Mouse (Mus musculus) embryo, embryonic 11.5 days (tissue): ENCODE data around the gene Pik3r3.
"Not testable (repeated sequence)": the region's sequence is repeated elsewhere in the genome, so short reads cannot be mapped to it uniquely, and the experiment has no call there.

Experiments
- DNase-seq: peaks from one replicate; pipeline ENCODE4 v3.0.0-alpha.2; 2012; ENCODE audit warnings: low read depth, low spot score

The Pik3r3 gene

DNA sequence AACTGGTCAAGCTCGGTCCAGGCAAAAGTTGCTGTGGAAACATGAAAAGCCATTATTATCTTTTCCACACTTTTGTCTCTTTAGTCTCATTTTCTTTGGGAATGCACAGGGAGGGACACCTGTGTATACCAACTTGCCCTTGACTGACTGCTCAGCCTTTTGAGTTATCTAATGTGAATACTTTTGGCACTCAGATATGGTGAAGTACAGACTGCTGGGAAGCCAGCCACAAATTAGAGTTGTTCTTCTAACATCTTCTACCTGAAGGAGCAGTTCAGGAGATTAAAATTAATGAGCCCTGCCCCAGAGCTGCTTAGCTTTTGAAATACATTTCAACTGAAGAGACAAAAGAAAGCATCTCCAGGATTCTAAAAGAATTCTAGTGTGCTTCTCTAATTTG, 2.4 kb upstream of the Pik3r3 start:
- no peak for DNase-seq

DNA sequence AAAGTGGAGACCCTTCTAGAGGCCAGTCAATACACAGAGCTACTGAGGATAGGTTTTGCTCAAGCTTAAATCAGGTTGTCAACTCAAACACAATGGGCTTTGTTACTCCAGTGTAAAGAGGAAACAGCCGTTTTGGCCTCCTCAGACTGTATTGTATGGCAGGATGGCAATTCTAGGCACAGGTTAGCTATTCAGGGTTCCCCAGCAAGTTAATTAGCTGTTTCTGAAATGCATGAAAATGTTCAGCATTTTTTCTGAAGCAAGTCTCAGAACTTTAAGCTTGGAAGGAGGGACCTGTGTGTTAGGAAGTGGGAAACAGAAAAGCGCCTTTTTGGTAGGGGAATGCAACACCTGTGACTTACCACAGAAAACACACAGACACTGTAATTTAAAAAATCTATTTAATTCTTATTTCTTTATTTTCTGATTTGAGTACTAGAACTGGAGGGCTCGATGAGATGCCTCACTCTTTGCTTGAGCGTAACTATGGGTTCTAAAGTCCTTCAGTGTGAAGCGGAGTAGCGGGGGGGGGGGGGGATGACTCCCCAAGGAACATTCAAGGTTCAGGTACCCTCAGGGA, 1.3 kb upstream of the Pik3r3 start:
- DNase-seq = peak; percentile 13

- no peak for DNase-seq
Observed at GRCm38 (mm10) chr4:116220780-116221139, 658 bp upstream of the Pik3r3 start.

GRCm38 (mm10) chr4:116221996-116222842, 801 bp downstream of the Pik3r3 start:
- peak; percentile 29 for DNase-seq

DNA sequence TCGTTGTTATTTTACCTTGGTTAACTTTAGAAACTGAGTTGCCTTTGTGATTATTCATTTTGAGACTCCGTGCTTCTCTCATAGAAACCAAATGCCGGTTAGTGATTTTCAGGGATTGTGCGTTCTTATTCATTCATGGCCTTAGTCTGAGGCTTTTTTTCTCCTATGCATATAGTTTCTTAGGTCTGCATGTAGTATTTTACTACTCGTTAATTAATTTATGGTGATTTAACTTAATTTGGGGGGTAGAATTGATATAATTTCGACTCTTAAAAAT, 1.4 kb downstream of the Pik3r3 start:
- DNase-seq = no peak

DNA sequence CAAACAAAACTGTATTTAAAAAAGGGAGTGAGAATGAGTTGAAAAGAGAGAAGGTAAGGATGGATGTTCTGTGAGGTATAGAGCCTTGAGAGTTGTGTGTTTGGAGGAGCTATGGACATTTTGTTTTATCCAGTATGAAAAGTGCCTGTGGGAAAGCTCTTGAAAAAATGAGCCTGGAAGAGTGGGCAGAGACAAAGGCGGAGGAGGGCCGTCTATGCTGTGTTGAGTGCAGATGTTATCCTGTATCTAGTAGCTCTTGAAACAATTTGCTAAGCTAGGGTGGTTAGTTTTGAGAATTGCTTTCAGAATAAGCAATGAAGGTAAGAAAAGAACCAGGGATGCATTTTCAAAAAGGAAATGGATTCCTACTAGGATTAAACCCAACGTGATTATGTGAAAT, 22.0 kb downstream of the Pik3r3 start:
- DNase-seq = no peak

DNA sequence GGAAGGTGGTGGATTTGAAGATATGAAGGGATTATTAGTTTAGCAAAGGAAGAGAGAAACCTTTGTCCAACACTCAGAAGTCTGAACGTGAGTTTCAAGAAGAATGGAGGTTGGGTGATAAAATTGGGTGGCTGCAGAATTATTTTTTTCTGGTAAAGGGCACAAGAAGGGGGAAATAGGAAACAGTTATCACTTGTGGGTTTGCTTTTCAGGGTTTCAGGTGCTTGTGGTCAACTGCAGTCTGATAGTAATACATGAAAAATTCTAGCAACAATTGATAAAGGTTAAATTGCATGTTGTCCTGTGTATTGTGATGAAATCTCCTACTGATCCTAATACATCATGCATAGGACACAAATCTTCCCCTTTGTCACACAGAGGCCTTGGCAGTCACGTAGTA, 22.8 kb downstream of the Pik3r3 start:
- no peak for DNase-seq

DNA sequence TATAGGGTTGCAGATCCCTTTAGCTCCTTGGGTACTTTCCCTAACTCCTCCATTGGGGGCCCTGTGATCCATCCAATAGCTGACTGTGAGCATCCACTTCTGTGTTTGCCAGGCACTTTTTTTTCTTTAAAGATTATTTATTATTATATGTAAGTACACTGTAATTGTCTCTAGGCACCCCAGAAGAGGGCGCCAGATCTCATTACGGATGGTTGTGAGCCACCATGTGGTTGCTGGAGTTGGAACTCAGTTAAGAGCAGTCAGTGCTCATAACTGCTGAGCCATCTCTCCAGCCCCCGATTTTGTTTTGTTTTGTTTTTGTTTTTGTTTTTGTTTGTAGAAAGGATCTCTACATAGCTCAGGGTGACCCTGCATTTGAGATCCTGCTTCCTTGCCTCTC, 24.5 kb downstream of the Pik3r3 start:
- DNase-seq = not testable (repeated sequence)

GRCm38 (mm10) chr4:116249986-116250385, 28.6 kb downstream of the Pik3r3 start:
- DNase-seq = no peak

DNA sequence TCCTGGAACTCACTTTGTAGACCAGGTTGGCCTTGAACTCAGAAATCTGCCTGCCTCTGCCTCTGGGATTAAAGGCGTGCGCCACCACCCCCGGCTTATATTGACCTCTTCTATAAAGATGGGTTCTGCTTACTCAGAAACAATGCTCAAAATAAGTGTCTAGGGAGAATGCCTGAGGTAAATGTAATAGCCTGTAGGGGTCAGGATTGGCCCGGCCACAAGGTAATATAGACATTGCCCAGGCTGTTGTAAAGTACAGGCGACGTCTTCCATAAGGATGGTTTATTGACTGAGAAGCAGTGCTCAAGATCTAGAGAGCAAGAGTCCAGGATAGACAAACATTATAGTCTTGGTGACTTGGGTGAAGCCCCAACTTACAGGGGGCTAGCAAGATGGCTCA, 46.8 kb downstream of the Pik3r3 start:
- no peak for DNase-seq

DNA sequence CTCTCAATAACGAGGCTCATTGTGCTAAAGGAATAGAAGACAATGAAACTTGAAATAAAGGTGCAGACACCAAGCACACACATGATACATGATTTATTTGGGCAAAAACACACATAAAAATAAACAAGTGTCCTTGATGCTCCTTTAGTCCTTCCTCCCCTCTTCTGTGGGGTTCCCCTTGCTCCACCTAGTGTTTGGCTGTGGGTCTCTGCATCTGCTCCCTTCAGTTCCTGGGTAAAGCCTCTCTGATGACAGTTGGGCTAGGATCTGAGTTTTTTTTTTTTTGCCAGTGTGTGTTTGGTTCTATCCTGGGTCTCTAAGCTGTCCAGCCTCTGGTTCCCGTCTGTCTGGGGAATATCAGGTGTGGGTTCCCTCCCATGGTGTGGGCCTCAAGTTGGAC, 60.8 kb downstream of the Pik3r3 start:
- DNase-seq = no peak

- DNase-seq = no peak
Observed at GRCm38 (mm10) chr4:116291561-116291960, 70.1 kb downstream of the Pik3r3 start.

DNA sequence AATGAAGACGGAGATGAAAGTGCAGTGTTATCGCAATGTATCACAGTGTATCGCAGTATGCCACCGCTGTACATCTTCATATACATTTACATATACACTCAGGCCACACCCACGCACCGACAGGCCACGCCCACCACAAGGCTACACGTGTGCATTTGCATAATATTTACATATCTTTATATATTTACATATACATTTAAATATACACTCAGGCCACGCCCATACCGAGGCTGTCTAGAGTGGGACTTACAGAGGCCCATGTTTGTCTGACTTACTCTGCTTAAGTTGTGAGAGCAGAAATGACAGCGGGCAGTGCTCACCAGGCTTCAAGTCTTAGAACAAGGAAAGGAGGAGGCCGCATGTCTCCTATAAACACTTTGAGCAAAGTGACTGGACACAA, 71.9 kb downstream of the Pik3r3 start:
- no peak for DNase-seq

GRCm38 (mm10) chr4:116300878-116301355, 79.5 kb downstream of the Pik3r3 start:
- no peak for DNase-seq

GRCm38 (mm10) chr4:116304551-116304950, 83.1 kb downstream of the Pik3r3 start:
- DNase-seq = no peak

GRCm38 (mm10) chr4:116317575-116317974, 96.2 kb downstream of the Pik3r3 start:
- DNase-seq = no peak

DNA sequence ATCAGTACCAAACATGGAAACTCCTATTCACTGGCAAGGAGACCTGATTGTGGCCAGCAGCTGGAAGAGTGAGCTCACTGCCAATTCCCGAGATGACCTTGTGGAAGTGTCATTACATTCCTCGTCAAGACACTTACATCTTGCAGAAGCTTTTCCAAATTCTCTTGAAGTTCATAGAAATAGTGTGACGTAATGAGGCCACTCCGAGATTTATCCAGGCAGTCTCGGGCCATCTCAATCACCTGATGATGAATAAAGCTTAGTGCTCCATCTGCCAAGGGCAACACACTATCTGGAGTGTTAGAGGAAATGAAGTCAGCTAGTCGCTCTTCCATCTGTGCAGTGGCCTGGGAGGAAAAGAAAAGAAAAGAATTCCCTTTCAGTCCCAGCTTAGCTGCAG, 100.7 kb downstream of the Pik3r3 start:
- DNase-seq = no peak

GRCm38 (mm10) chr4:116329256-116329655, 107.8 kb downstream of the Pik3r3 start:
- no peak for DNase-seq

DNA sequence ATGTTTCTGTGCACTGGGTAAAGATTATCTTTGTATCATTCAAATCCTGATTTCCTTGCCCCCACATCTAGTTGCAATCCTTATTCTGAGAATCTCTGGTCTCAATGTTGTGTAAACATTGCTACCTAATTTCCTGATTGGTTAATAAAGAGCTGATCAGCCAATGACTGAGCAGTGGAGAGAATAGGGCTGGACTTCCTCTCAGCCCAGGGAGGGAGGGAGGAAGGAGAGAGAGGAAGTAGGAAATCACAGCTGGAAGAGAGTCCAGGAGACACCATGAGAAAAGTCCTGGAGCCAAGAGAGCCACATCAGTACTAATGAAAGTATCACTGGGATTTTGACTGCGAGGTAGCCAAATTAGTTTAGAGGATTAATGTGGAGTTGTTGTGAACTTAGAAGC, 114.9 kb downstream of the Pik3r3 start:
- no peak for DNase-seq

DNA sequence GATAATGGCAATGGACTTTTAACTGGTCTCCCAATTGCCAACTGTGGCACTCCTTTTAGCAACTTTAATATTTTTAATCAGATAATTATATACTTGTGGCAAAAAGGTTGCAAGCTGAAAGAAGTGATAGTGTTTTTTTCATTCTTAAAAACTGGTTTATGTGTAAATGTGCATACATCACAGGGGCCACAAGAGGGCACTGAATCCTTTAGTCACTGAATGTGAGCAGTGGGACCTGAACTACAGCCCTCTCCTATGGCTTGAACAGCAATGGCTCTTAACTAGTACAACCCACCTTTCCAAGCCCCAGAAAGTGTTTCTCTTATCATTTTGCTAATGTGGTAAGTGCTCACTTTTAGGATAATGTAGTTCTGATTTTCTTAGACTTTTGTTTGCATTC, 120.7 kb downstream of the Pik3r3 start:
- peak; percentile 39 for DNase-seq

- no peak for DNase-seq
Observed at GRCm38 (mm10) chr4:116352496-116352895, 131.1 kb downstream of the Pik3r3 start.
